Mouse (Mus musculus) monocyte, adult 2 months (primary cell): Measurements from ENCODE around the gene Cdk2.

Experiments used
- DNase-seq, 2 experiments: peaks; one replicate each; pipeline ENCODE4 v3.0.0; 2022; ENCODE audit warnings: low spot score in 2 of 2, low read depth in 1 of 2

Gene Cdk2

DNA sequence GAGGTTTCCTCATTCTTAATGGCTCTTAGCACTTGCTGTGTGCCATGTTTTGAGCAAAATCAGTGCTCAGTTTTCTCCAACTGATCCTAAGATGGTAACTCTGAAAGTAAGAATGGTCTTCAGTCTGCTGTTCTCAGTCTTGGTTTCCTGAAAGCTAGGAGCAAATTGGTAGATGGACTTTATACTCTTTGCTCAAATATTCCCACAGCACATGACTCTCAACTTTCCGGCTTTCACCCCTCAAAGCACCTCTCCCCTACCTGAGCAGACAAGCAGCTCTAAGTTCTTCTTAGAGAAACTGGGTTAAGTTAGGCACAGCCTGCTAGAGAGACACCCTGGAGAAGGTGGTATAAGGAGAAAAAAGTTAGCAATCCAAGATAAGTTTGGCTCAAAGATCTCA is 48.1 kb downstream of the Cdk2 start:
- DNase-seq: no peak

DNA sequence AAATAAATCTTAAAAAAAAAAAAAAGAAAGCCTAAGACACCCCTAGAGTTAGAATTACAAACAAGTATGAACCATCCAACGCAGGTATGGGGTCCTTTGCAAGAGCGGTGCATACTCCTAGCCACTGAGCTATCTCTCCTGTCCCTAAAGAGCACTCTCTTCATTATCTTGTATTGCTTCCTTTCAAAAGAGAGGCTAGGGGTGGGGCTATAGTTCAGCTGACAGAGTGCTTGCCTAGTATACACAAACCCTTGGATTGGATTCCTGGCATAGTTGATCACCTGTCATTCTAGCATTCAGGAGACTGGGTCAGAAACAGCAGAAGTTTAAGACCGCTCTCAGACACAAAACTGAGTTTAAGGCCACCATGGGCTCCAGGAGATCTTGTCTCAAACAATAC is 49.6 kb downstream of the Cdk2 start:
- DNase-seq: no peak

DNA sequence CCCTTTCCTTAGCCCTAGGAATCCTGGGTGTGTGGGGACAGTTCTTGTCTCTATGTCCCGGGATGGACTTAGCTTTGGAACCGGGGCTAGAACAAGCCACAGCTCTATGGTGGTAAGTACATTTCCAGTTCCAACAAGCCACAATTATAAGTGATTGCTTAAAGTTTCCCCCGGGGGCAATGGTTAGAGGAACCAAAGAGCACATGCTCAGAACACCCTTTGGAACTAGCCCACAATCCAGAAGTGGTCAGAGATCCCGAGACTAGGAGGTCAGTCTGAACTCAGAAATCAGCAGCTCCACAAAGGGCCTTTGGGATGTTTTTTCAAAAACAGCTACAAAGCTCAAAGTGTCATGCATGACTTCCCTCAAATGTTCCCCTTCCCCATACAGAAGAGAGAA is 51.0 kb downstream of the Cdk2 start:
- no peak for DNase-seq
